Mouse (Mus musculus) Muller cell, postnatal 12 days (primary cell): ENCODE measurements at regions not wholly inside any gene's neighbourhood (a gene's known extent, or its start where the extent isn't known, plus 50 kb on each side); places are given as distances from the start of the nearest gene placed in this dataset.
A peak's percentile ranks its signal among the peaks of the same experiment; 100 is the strongest.

ENCODE experiments used
- DNase-seq: peaks from one replicate; pipeline ENCODE4 v3.0.0-alpha.2; 2015; ENCODE audit errors: inconsistent ontology term

- no peak for DNase-seq
These were observed 134.6 kb downstream of the Sh2d4b start for GRCm38 (mm10) chr14:40758441-40758840.

GRCm38 (mm10) chr14:40740541-40740940, 152.5 kb downstream of the Sh2d4b start:
- DNase-seq = no peak

GRCm38 (mm10) chr14:40731861-40732260, 161.2 kb downstream of the Sh2d4b start:
- no peak for DNase-seq

GRCm38 (mm10) chr14:40708981-40709531, 184.0 kb downstream of the Sh2d4b start:
- no peak for DNase-seq

DNA sequence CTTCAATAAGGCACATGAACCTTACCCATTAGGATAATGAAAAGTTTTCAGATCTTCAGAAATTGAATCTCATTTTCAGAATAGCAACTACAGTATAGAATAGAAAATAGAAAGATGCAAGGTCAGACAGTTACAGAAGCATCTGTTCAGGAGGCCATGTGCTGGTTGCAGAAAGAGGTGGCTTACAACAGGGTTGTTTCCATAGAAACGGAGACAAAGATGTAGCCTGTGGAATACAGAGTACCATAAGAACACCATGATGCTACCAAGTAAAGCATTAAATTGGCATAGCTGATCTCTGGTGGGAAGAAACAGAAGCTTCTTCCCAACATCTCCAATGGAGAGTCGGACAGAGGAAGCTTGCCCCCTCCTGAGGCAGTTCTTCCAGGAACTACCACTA, 185.6 kb downstream of the Sh2d4b start:
- no peak for DNase-seq

- no peak for DNase-seq
These were observed 189.6 kb downstream of the Sh2d4b start for GRCm38 (mm10) chr14:40703451-40703850.

- DNase-seq = no peak
These were observed 211.4 kb downstream of the Sh2d4b start for GRCm38 (mm10) chr14:40681711-40682110.

GRCm38 (mm10) chr14:40653558-40653957, 239.5 kb downstream of the Sh2d4b start:
- DNase-seq = peak; percentile 3
